Mouse (Mus musculus) thymus, adult 2 months (tissue): ENCODE measurements around the gene Xbp1.

ENCODE experiments used
- CTCF ChIP-seq: fragments of 200-500 bp; IDR thresholded peaks from 2 replicates; pipeline ENCODE4 v1.5.1; 2012; ENCODE audit warnings: mild to moderate bottlenecking, control low read depth, low read length, moderate library complexity, borderline replicate concordance; ENCODE audit not compliant: control insufficient read depth, poor library complexity, insufficient read depth; ENCODE audit errors: extremely low read depth
- POLR2A ChIP-seq: fragments of 200-500 bp; IDR thresholded peaks from 2 replicates; pipeline ENCODE4 v1.6.1; 2012; ENCODE audit warnings: mild to moderate bottlenecking, low read length, control low read depth, moderate library complexity; ENCODE audit not compliant: control insufficient read depth, poor library complexity, insufficient read depth; ENCODE audit errors: extremely low read depth

- TF ChIP-seq POLR2A = no peak
- no peak for TF ChIP-seq CTCF
These were observed 778 bp upstream of the Xbp1 start for GRCm38 (mm10) chr11:5519681-5520080.
